In the genomic region with DNA sequence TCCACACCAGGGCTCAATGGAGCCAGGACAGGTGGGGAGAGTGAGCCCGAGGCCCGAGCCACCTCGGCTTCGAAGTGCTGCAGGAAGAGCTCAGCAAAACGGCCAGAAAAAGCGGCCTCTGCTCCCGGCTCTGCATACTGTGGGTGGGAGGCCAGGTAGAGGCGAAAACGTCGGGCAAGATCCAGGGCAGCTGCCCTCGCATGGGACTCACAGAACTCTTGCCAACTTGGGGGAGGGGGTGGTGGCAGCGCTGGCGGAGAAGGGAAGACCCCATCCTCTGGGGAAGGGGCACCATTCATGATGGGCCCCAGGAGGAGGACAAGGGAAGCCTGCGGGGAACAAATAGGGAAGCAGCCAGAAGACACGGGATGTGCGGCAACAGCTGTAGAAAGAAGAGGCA, we compare ENCODE assay signal across 12 mouse cellular contexts. TPM values are rescaled to one million over a fixed set of nuclear protein-coding genes. Genes with fewer than 3 reads are reported as not detected.
A peak's percentile ranks its signal among the peaks of the same experiment; 100 is the strongest.
DNase-seq lines count a peak whose midpoint lies in the region; ATAC-seq and TF ChIP-seq lines count a peak whose summit lies in the region.
"Had no signal": no experiment of that assay in that cellular context is flagged by ENCODE, and none has a peak within 500 bp of the region (broad histone marks: within the 10 kb centered on the region; RNA-seq: fewer than 3 reads in every experiment).

No protein-coding gene starts in this region.

- H3K4me2 ChIP-seq in liver, embryonic 11.5 days = peak overlapping the region; percentile 96
- no peak overlapping the region for H3K4me2 ChIP-seq in embryonic facial prominence, embryonic 12.5 days (replicated peaks)

- peak overlapping the region; percentile 16; the same call in 1 of the 2 replicates for H3K9ac ChIP-seq in liver, embryonic 11.5 days (ENCODE audit: low read depth, low read length)
- 0 out of 2 replicates have a peak overlapping the region, but pooled peaks have one; percentile 10 for H3K9ac ChIP-seq in embryonic facial prominence, embryonic 12.5 days

- no peak for DNase-seq in gastrocnemius, adult 2 months
- DNase-seq in gastrocnemius, postnatal 10 days = no peak
- DNase-seq in liver, embryonic 11.5 days (ENCODE audit: low spot score) = no peak
- no peak for DNase-seq in liver
- no peak for DNase-seq in adrenal gland, postnatal 10 days
- no peak for DNase-seq in layer of hippocampus, adult 9-10 months (ENCODE audit: low spot score)
- DNase-seq: cerebellum, adult 8-10 months; heart, postnatal 14 days; retina, postnatal 1 day had no signal

- peaks cover 40% of the 10 kb centered on the region for H3K4me1 ChIP-seq in liver, embryonic 11.5 days (replicated peaks; ENCODE audit: control insufficient read depth, insufficient read depth, low read length)
- H3K4me1 ChIP-seq in embryonic facial prominence, embryonic 12.5 days = peaks cover 16% of the 10 kb centered on the region
- peaks cover 83% of the 10 kb centered on the region for H3K4me1 ChIP-seq in megakaryocyte, embryonic 14.5 days

- WGBS in liver, embryonic 11.5 days = 79% methylated on average over 16 of the region's 16 CpGs
- 93% methylated on average over 16 of the region's 16 CpGs for WGBS in embryonic facial prominence, embryonic 12.5 days

- H3K9me3 ChIP-seq in liver, embryonic 11.5 days (ENCODE audit: control insufficient read depth, low read length) = no peaks in the 10 kb centered on the region
- H3K9me3 ChIP-seq in embryonic facial prominence, embryonic 12.5 days = no peaks in the 10 kb centered on the region
- no peaks in the 10 kb centered on the region for H3K9me3 ChIP-seq in megakaryocyte, embryonic 14.5 days

- no peak overlapping the region for H3K27ac ChIP-seq in gastrocnemius, adult 2 months
- no peak overlapping the region for H3K27ac ChIP-seq in liver, embryonic 11.5 days (ENCODE audit: low read depth, low read length)
- no peak overlapping the region for H3K27ac ChIP-seq in embryonic facial prominence, embryonic 12.5 days

- TF ChIP-seq CTCF in gastrocnemius, adult 2 months (IDR thresholded peaks at IDR 0.05) = no peak

- peaks cover 33% of the 10 kb centered on the region for H3K36me3 ChIP-seq in liver, embryonic 11.5 days (ENCODE audit: control insufficient read depth, insufficient read depth, low read length)
- peaks cover 52% of the 10 kb centered on the region for H3K36me3 ChIP-seq in embryonic facial prominence, embryonic 12.5 days
- peaks cover 59% of the 10 kb centered on the region for H3K36me3 ChIP-seq in megakaryocyte, embryonic 14.5 days (replicated peaks; ENCODE audit: low read length)

- intact Hi-C loops in gastrocnemius, adult 2 months (cut with DNase I) = loop anchor here (5.0 to 10.0 kb wide), 2 partner anchors 40 to 302 kb away; a partner anchor contains a TSS

- peak overlapping the region; percentile 87; the same call in 1 of the 2 replicates for H3K4me3 ChIP-seq in gastrocnemius, adult 2 months
- H3K4me3 ChIP-seq in liver, embryonic 11.5 days (ENCODE audit: low read depth, low read length) = peak overlapping the region; percentile 8; the same call in 1 of the 2 replicates
- H3K4me3 ChIP-seq in embryonic facial prominence, embryonic 12.5 days = no peak overlapping the region
- H3K4me3 ChIP-seq in megakaryocyte, embryonic 14.5 days (replicated peaks) = peak overlapping the region; percentile 98

- no peaks in the 10 kb centered on the region for H3K27me3 ChIP-seq in liver, embryonic 11.5 days (replicated peaks; ENCODE audit: control insufficient read depth, insufficient read depth, low read length)
- H3K27me3 ChIP-seq in embryonic facial prominence, embryonic 12.5 days = no peaks in the 10 kb centered on the region
- H3K27me3 ChIP-seq in megakaryocyte, embryonic 14.5 days (replicated peaks) = no peaks in the 10 kb centered on the region

- ATAC-seq in liver, embryonic 11.5 days (replicated peaks; ENCODE audit: low FRiP score) = no peak
- no peak for ATAC-seq in embryonic facial prominence, embryonic 12.5 days (ENCODE audit: insufficient number of reproducible peaks, insufficient read depth, low FRiP score, low TSS enrichment)
- ATAC-seq: lung, postnatal 0 days had no signal

RNA-seq across cellular contexts. Expression of a gene that starts 2.5 kb away (rescaled TPM):
- 10 to 100 TPM; 43.0 to 48.1 TPM for total RNA-seq in gastrocnemius, adult 2 months (2021)
- total RNA-seq in gastrocnemius, postnatal 10 days (2021) = 10 to 100 TPM; 52.0 to 53.7 TPM
- polyA plus RNA-seq in liver, embryonic 11.5 days (2014; fragmentation: Nextera tagmentation; extraction: Ambion mirVana) = 26.2 and 26.4 TPM in 2 replicates
- polyA plus RNA-seq in embryonic facial prominence, embryonic 12.5 days (2016; fragmentation: Nextera tagmentation; extraction: Ambion mirVana) = 60.2 and 62.6 TPM in 2 replicates
- polyA plus RNA-seq in megakaryocyte, embryonic 14.5 days (2012; ENCODE audit: insufficient read depth, low replicate concordance) = 94.0 and 146 TPM in 2 replicates
- total RNA-seq in adrenal gland, postnatal 10 days (2021) = 10 to 100 TPM; 47.5 to 53.4 TPM

RNA-seq across cellular contexts. Expression of a gene that starts 9.8 kb away (rescaled TPM):
- total RNA-seq in gastrocnemius, adult 2 months (2021) = over 10,000 TPM; 21,521 to 26,495 TPM
- total RNA-seq in gastrocnemius, postnatal 10 days (2021) = over 10,000 TPM; 11,325 to 12,607 TPM
- polyA plus RNA-seq in liver, embryonic 11.5 days (2014; fragmentation: Nextera tagmentation; extraction: Ambion mirVana) = 1.3 TPM in 2 replicates
- polyA plus RNA-seq in embryonic facial prominence, embryonic 12.5 days (2016; fragmentation: Nextera tagmentation; extraction: Ambion mirVana) = 22.3 and 26.8 TPM in 2 replicates
- polyA plus RNA-seq in megakaryocyte, embryonic 14.5 days (2012; ENCODE audit: insufficient read depth, low replicate concordance) = 1.1 and 1.4 TPM in 2 replicates
- 100 to 1,000 TPM; 189 to 579 TPM for total RNA-seq in adrenal gland, postnatal 10 days (2021)

RNA-seq across cellular contexts. Expression of a gene that starts 14.4 kb away (rescaled TPM):
- total RNA-seq in gastrocnemius, adult 2 months (2021) = 100 to 1,000 TPM; 111 to 141 TPM
- 100 to 1,000 TPM in 1 of 2 experiments, 10 to 100 TPM in 1; 99.0 to 114 TPM for total RNA-seq in gastrocnemius, postnatal 10 days (2021)
- polyA plus RNA-seq in liver, embryonic 11.5 days (2014; fragmentation: Nextera tagmentation; extraction: Ambion mirVana) = 193 and 211 TPM in 2 replicates
- polyA plus RNA-seq in embryonic facial prominence, embryonic 12.5 days (2016; fragmentation: Nextera tagmentation; extraction: Ambion mirVana) = 138 and 141 TPM in 2 replicates
- polyA plus RNA-seq in megakaryocyte, embryonic 14.5 days (2012; ENCODE audit: insufficient read depth, low replicate concordance) = 19.3 and 43.5 TPM in 2 replicates
- total RNA-seq in adrenal gland, postnatal 10 days (2021) = 100 to 1,000 TPM; 215 to 222 TPM

RNA-seq across cellular contexts. Expression of a gene that starts 30.5 kb away (rescaled TPM):
- total RNA-seq in gastrocnemius, adult 2 months (2021) = 10 to 100 TPM; 32.8 to 34.0 TPM
- total RNA-seq in gastrocnemius, postnatal 10 days (2021) = 10 to 100 TPM; 33.6 to 45.6 TPM
- 71.4 and 75.7 TPM in 2 replicates for polyA plus RNA-seq in liver, embryonic 11.5 days (2014; fragmentation: Nextera tagmentation; extraction: Ambion mirVana)
- polyA plus RNA-seq in embryonic facial prominence, embryonic 12.5 days (2016; fragmentation: Nextera tagmentation; extraction: Ambion mirVana) = 62.9 and 64.0 TPM in 2 replicates
- polyA plus RNA-seq in megakaryocyte, embryonic 14.5 days (2012; ENCODE audit: insufficient read depth, low replicate concordance) = 956 and 1,090 TPM in 2 replicates
- total RNA-seq in adrenal gland, postnatal 10 days (2021) = 10 to 100 TPM; 65.0 to 84.5 TPM

RNA-seq across cellular contexts. Expression of a gene that starts 44.2 kb away (rescaled TPM):
- total RNA-seq in gastrocnemius, adult 2 months (2021) = 10 to 100 TPM; 14.0 to 14.9 TPM
- 10 to 100 TPM; 11.4 to 15.2 TPM for total RNA-seq in gastrocnemius, postnatal 10 days (2021)
- polyA plus RNA-seq in liver, embryonic 11.5 days (2014; fragmentation: Nextera tagmentation; extraction: Ambion mirVana) = 15.6 and 16.0 TPM in 2 replicates
- polyA plus RNA-seq in embryonic facial prominence, embryonic 12.5 days (2016; fragmentation: Nextera tagmentation; extraction: Ambion mirVana) = 35.3 and 36.7 TPM in 2 replicates
- polyA plus RNA-seq in megakaryocyte, embryonic 14.5 days (2012; ENCODE audit: insufficient read depth, low replicate concordance) = 97.9 and 143 TPM in 2 replicates
- total RNA-seq in adrenal gland, postnatal 10 days (2021) = 10 to 100 TPM; 26.5 to 42.3 TPM

Comparison
In these comparisons a context has a peak if more than half of its experiments do, and no peak if none do; other contexts are left out.
1. RNA of a gene that starts 9.8 kb away (total RNA-seq): 21,521 to 26,495 TPM in gastrocnemius, adult 2 months and 11,325 to 12,607 TPM in gastrocnemius, postnatal 10 days; 189 to 579 TPM in adrenal gland, postnatal 10 days; every median in the first group is over 10 times any median in the second.